ENCODE assay signal across 11 mouse cellular contexts in the genomic region with DNA sequence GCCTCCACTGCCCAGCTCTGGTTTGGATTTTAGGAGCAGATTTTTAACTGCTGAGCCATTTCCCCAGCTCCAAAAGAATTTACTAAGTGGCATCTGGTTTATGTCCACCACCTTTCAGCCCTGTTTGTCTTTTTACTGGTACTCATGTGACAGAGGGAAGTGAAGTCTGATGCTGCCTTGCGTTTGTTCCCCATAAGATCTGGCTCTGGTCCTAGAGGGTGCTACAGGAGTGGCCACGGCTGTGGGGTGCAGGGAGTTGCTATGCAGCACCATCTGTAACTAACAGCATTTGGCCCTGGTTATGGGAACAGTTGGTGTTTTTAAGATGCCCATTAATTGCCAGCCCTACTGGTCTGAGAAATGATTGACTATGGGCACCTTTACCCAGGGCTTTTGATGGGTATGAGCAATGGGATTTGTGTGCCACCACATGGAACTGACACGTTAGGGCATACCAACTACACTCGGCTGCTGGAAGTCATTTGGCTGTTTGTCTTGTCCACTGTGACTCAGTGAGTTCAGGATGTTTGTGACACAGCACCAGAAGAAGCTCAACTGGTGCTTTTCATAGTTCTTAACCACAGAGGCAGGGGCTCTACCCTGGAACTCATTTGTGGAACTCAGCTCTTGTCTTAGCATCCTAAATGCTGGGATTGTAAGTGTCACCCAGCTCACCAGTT. TPM values are rescaled to one million over a fixed set of nuclear protein-coding genes. Genes with fewer than 3 reads are reported as not detected.
DNase-seq lines count a peak whose midpoint lies in the region; ATAC-seq and TF ChIP-seq lines count a peak whose summit lies in the region.
"Had no signal": no experiment of that assay in that cellular context is flagged by ENCODE, and none has a peak within 500 bp of the region (broad histone marks: within the 10 kb centered on the region; RNA-seq: fewer than 3 reads in every experiment).

No protein-coding gene starts in this region.

- TF ChIP-seq RAD21 in CH12.LX (IDR thresholded peaks at IDR 0.05; ENCODE audit: low read depth, low read length), result no peak

- peak overlapping the region; percentile 15; the same call in 1 of the 2 replicates for H3K27ac ChIP-seq in hindbrain, embryonic 15.5 days (replicated peaks)
- H3K27ac ChIP-seq in hindbrain, embryonic 10.5 days, result no peak overlapping the region
- no peak overlapping the region for H3K27ac ChIP-seq in CH12.LX (ENCODE audit: insufficient read depth, low read depth)
- peak overlapping the region; percentile 67 for H3K27ac ChIP-seq in cerebellum, adult 2 months (ENCODE audit: insufficient read depth, low read length)
- H3K27ac ChIP-seq: macrophage had no signal

- H3K36me3 ChIP-seq in hindbrain, embryonic 15.5 days, result peaks cover 7% of the 10 kb centered on the region
- peaks cover 88% of the 10 kb centered on the region for H3K36me3 ChIP-seq in hindbrain, embryonic 10.5 days
- peaks cover 44 to 89% of the 10 kb centered on the region in 2 experiments for H3K36me3 ChIP-seq in CH12.LX (replicated peaks in 1 of 2; ENCODE audit: control insufficient read depth in 1 of 2, insufficient read depth in 1 of 2, low read length in 1 of 2)

- in situ Hi-C loops in CH12.LX (cut with MboI; ENCODE audit: low pct_ligation_motif_present, low pct_unique_long_range_greater_than_20kb, low sequenced_read_pairs), result no loop called here

- no peak for TF ChIP-seq POLR2A in CH12.LX (IDR thresholded peaks at IDR 0.05; ENCODE audit: low read depth, low read length)
- no peak for TF ChIP-seq POLR2A in cerebellum, adult 2 months (IDR thresholded peaks at IDR 0.05; ENCODE audit: borderline replicate concordance, insufficient read depth, low read length)

- WGBS in hindbrain, embryonic 15.5 days, result 67% methylated on average over 4 of the region's 4 CpGs
- 91% methylated on average over 4 of the region's 4 CpGs for WGBS in hindbrain, embryonic 10.5 days
- WGBS in cerebellum, adult 2 months, result 11% methylated on average over 4 of the region's 4 CpGs

- H3K4me3 ChIP-seq in hindbrain, embryonic 15.5 days, result no peak overlapping the region
- H3K4me3 ChIP-seq in hindbrain, embryonic 10.5 days, result no peak overlapping the region
- H3K4me3 ChIP-seq in CH12.LX (replicated peaks in 1 of 3; ENCODE audit: low read depth in 2 of 3, low read length in 2 of 3, poor library complexity in 1 of 3), result no peak overlapping the region
- no peak overlapping the region for H3K4me3 ChIP-seq in cerebellum, adult 2 months (replicated peaks; ENCODE audit: insufficient read depth, low read depth, low read length)

- H3K79me2 ChIP-seq in CH12.LX (replicated peaks; ENCODE audit: control insufficient read depth, extremely low read depth, insufficient read depth, poor library complexity, severe bottlenecking), result no peaks in the 10 kb centered on the region; the same call in 1 of the 2 replicates

- no peak overlapping the region for H3K4me2 ChIP-seq in hindbrain, embryonic 15.5 days
- no peak overlapping the region for H3K4me2 ChIP-seq in CH12.LX (ENCODE audit: insufficient read depth, low read depth, poor library complexity, severe bottlenecking)

- no peak for TF ChIP-seq EP300 in CH12.LX (IDR thresholded peaks at IDR 0.05; ENCODE audit: low read length)

- dilution Hi-C loops in CH12.LX (cut with MboI; ENCODE audit: extremely low pct_ligation_motif_present, extremely low pct_unique_long_range_greater_than_20kb, low sequenced_read_pairs), result no loop called here

- no peak overlapping the region for H3K9ac ChIP-seq in hindbrain, embryonic 15.5 days
- H3K9ac ChIP-seq in CH12.LX (ENCODE audit: insufficient read depth, low read depth), result no peak overlapping the region

- no peak for TF ChIP-seq CTCF in CH12.LX (conservative IDR thresholded peaks at IDR 0.05 in 1 of 2, IDR thresholded peaks at IDR 0.05 in 1 of 2; ENCODE audit: low read depth in 2 of 2, low read length in 2 of 2)
- no peak for TF ChIP-seq CTCF in cerebellum, adult 2 months (IDR thresholded peaks at IDR 0.05; ENCODE audit: borderline replicate concordance, insufficient read depth, low read depth, low read length)

- intact Hi-C loops in heart, postnatal 10 days (cut with DNase I), result no loop called here

- H3K4me1 ChIP-seq in hindbrain, embryonic 15.5 days (replicated peaks), result 0 out of 2 replicates have a peak, but pooled peaks cover 5% of the 10 kb centered on the region
- H3K4me1 ChIP-seq in hindbrain, embryonic 10.5 days (replicated peaks), result no peaks in the 10 kb centered on the region
- H3K4me1 ChIP-seq in CH12.LX (ENCODE audit: control insufficient read depth in 1 of 2, insufficient read depth in 2 of 2), result peaks cover 4 to 23% of the 10 kb centered on the region in 2 experiments; a peak in 3 of 4 replicates
- peaks cover 36% of the 10 kb centered on the region for H3K4me1 ChIP-seq in cerebellum, adult 2 months (ENCODE audit: control insufficient read depth, insufficient read depth, low read length)

- no peaks in the 10 kb centered on the region for H3K9me3 ChIP-seq in hindbrain, embryonic 15.5 days
- no peaks in the 10 kb centered on the region for H3K9me3 ChIP-seq in hindbrain, embryonic 10.5 days
- no peaks in the 10 kb centered on the region for H3K9me3 ChIP-seq in CH12.LX (replicated peaks; ENCODE audit: low read length)

- DNase-seq in hindbrain, embryonic 10.5 days (ENCODE audit: low spot score), result no peak
- peak; percentile 25 for DNase-seq in CH12.LX (ENCODE audit: extremely low read depth)
- DNase-seq in cerebellum, adult 2 months, result peak; percentile 73 to 87
- peak; percentile 35 to 37 for DNase-seq in heart, postnatal 10 days
- no peak for DNase-seq in thymus, postnatal 36 days
- no peak for DNase-seq in left cerebral cortex, adult 8-10 months (ENCODE audit: low spot score in 2 of 2)
- DNase-seq in retina, embryonic 14.5 days (ENCODE audit: low spot score), result no peak
- DNase-seq: retina, postnatal 1 day had no signal

- no peak; the same call in 1 of the 2 replicates for ATAC-seq in hindbrain, embryonic 15.5 days (ENCODE audit: low FRiP score, low read depth)

- no peaks in the 10 kb centered on the region for H3K27me3 ChIP-seq in hindbrain, embryonic 15.5 days
- no peaks in the 10 kb centered on the region for H3K27me3 ChIP-seq in hindbrain, embryonic 10.5 days (ENCODE audit: insufficient read depth, poor library complexity, severe bottlenecking)
- H3K27me3 ChIP-seq in CH12.LX (replicated peaks), result no peaks in the 10 kb centered on the region
- H3K27me3 ChIP-seq in cerebellum, adult 2 months (ENCODE audit: control insufficient read depth, insufficient read depth, low read length), result no peaks in the 10 kb centered on the region

TF ChIP-seq in CH12.LX, 34 proteins besides CTCF, POLR2A, EP300 and RAD21:
- TF ChIP-seq NELFE (IDR thresholded peaks at IDR 0.05; ENCODE audit: low read depth, low read length), result no peak
- no peak for TF ChIP-seq MXI1 (IDR thresholded peaks at IDR 0.05; ENCODE audit: low read depth, low read length)
- TF ChIP-seq POLR2AphosphoS2 (IDR thresholded peaks at IDR 0.05; ENCODE audit: low read depth, low read length), result no peak
- TF ChIP-seq ETS1 (conservative IDR thresholded peaks at IDR 0.05; ENCODE audit: low read depth, low read length), result no peak
- TF ChIP-seq UBTF (IDR thresholded peaks at IDR 0.05; ENCODE audit: low read depth, low read length), result no peak
- no peak for TF ChIP-seq RCOR1 (conservative IDR thresholded peaks at IDR 0.05; ENCODE audit: low read depth, low read length)
- TF ChIP-seq MYC (IDR thresholded peaks at IDR 0.05; ENCODE audit: low read depth, low read length), result no peak
- no peak for TF ChIP-seq MAX (IDR thresholded peaks at IDR 0.05; ENCODE audit: low read length)
- TF ChIP-seq ZNF384 (IDR thresholded peaks at IDR 0.05; ENCODE audit: low read depth, low read length), result no peak
- TF ChIP-seq USF2 (conservative IDR thresholded peaks at IDR 0.05; ENCODE audit: low read depth, low read length), result no peak
- no peak for TF ChIP-seq MAZ (IDR thresholded peaks at IDR 0.05; ENCODE audit: low read depth, low read length)
- TF ChIP-seq TBP (conservative IDR thresholded peaks at IDR 0.05; ENCODE audit: low read depth, low read length), result no peak
TF ChIP-seq in CH12.LX: peak in this region for 0.

RNA-seq across cellular contexts. Expression of a gene that starts 37.1 kb away (rescaled TPM):
- not detected in 2 replicates for polyA plus RNA-seq in hindbrain, embryonic 15.5 days (2015; fragmentation: Nextera tagmentation; extraction: Ambion mirVana)
- polyA plus RNA-seq in hindbrain, embryonic 10.5 days (2016; fragmentation: Nextera tagmentation; extraction: Ambion mirVana), result not detected in 2 replicates
- total RNA-seq in CH12.LX (2012; rRNA removed) (1.3 TPM in 1 of 2 replicates, not detected in the other), CH12.LX (2014; rRNA removed) (not detected in 2 replicates)
- polyA plus RNA-seq in CH12.LX (2012; ENCODE audit: insufficient read length, low read depth), result not detected in 2 replicates
- 0.84 TPM in 1 of 2 replicates, not detected in the other for polyA plus RNA-seq in cerebellum, adult 2 months (2012; rRNA removed)
- not detected for total RNA-seq in heart, postnatal 10 days (2021)
- not detected for total RNA-seq in left cerebral cortex, adult 8-10 months (2022)
- total RNA-seq: MEL had no signal
- polyA plus RNA-seq: macrophage had no signal

RNA-seq across cellular contexts. Expression of a gene that starts 37.3 kb away (rescaled TPM):
- 269 and 274 TPM in 2 replicates for polyA plus RNA-seq in hindbrain, embryonic 15.5 days (2015; fragmentation: Nextera tagmentation; extraction: Ambion mirVana)
- 167 and 173 TPM in 2 replicates for polyA plus RNA-seq in hindbrain, embryonic 10.5 days (2016; fragmentation: Nextera tagmentation; extraction: Ambion mirVana)
- total RNA-seq in CH12.LX (2012; rRNA removed) (61.1 and 75.8 TPM in 2 replicates), CH12.LX (2014; rRNA removed) (196 and 228 TPM in 2 replicates)
- 117 and 140 TPM in 2 replicates for polyA plus RNA-seq in CH12.LX (2012; ENCODE audit: insufficient read length, low read depth)
- polyA plus RNA-seq in cerebellum, adult 2 months (2012; rRNA removed), result 161 and 163 TPM in 2 replicates
- total RNA-seq in heart, postnatal 10 days (2021), result 10 to 100 TPM; 75.4 to 78.2 TPM
- 100 to 1,000 TPM; 157 to 173 (median 166) TPM for total RNA-seq in left cerebral cortex, adult 8-10 months (2022)

Comparison
In these comparisons a context has a peak if more than half of its experiments do, and no peak if none do; other contexts are left out.
1. H3K27ac ChIP-seq: peak in hindbrain, embryonic 15.5 days (single experiment) and cerebellum, adult 2 months (single experiment); none in hindbrain, embryonic 10.5 days (single experiment) and CH12.LX (single experiment).
2. DNase-seq: peak in CH12.LX (single experiment), cerebellum, adult 2 months (2 of 2) and heart, postnatal 10 days (2 of 2); none in hindbrain, embryonic 10.5 days (single experiment), thymus, postnatal 36 days (0 of 2), left cerebral cortex, adult 8-10 months (0 of 2) and retina, embryonic 14.5 days (single experiment).